Mouse (Mus musculus) adrenal gland, adult 8-10 months (tissue): ENCODE data around the gene Tmem265. TPM values are rescaled to one million over a fixed set of nuclear protein-coding genes. Genes with fewer than 3 reads are reported as not detected.

Source experiments
- DNase-seq: peaks from one replicate; pipeline ENCODE4 v3.0.0; 2022
- total RNA-seq, 4 experiments: library from RNA; stranded (reverse); gene quantifications; 2 replicates each; pipeline ENCODE4 v1.2.4; 2022

Gene Tmem265
- not detected for total RNA-seq

DNA sequence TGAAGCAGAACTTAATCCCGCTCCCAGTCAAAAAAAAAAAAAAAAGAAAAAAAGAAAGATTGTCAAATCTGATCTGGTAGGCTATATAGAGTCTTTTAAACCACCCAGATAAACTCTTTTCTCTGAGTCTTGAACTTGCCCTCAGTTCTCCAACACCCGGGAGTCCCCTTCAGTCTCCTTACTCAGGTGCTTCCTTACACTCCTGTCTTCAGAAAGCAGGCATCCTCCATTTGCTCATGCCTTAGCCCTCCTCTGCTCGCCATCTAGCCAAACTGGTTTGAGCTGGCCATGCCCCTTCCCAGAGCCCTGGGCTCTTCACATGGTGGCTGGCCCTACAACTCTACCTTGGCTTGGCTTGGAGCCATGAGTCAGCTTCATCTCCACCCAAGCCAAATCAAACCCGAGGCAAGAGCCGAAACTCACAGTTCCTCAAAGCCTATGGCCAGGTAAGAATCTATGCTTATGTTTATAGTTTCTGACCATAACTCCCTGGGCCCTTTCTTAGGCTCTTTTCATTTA is at the start of gene Tmem265:
Tmem265 (plus strand) TSS at position 51 of the 519 bp plus-strand sequence.
- DNase-seq: no peak

GRCm38 (mm10) chr7:127511808-127512230 is 49.4 kb upstream of the Tmem265 start, which contains the start of gene Srcap:
Gene Srcap (plus strand): TSS chr7:127511983.
- peak; percentile 97 for DNase-seq

- DNase-seq: peak; percentile 90
Measured at GRCm38 (mm10) chr7:127512231-127513015, 48.8 kb upstream of the Tmem265 start.

DNA sequence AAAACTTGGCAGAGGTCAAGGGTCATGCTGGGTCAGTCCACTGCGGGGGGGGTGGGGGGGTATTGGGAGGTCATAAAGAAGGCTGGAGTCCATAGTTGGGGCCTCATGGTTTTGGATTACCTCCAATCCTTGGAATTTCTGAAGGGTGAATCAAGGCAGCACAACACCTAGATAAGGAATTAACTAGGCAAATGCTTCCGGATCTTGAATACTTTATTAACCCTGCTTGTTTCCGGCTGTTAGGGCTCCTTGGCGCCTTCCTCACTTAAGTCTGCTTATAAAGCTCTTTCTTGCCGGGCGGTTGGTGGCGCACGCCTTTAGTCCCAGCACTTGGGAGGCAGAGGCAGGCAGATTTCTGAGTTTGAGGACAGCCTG is 48.2 kb upstream of the Tmem265 start:
- no peak for DNase-seq

- peak; percentile 28 for DNase-seq
Measured at GRCm38 (mm10) chr7:127513781-127514180, 47.4 kb upstream of the Tmem265 start.

DNA sequence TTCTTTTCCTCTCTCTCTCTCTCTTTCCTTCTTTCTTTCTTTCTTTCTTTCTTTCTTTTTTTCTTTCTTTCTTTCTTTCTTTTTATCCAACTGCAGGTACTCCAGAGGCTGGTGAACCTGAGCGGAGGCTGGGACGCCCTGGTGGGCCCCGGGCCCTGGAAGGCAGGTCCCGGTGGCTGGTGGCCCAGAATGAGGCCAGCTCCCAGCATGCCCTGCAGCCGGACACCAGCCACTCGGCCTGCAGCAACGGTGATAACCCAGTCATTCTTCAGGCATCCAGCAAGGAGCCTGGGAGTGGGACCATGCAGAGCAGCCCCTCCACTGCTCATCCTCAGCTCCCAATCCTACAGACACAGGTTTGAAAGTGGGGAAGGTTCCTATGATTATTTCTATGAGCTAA is 45.3 kb upstream of the Tmem265 start:
- DNase-seq: no peak

DNA sequence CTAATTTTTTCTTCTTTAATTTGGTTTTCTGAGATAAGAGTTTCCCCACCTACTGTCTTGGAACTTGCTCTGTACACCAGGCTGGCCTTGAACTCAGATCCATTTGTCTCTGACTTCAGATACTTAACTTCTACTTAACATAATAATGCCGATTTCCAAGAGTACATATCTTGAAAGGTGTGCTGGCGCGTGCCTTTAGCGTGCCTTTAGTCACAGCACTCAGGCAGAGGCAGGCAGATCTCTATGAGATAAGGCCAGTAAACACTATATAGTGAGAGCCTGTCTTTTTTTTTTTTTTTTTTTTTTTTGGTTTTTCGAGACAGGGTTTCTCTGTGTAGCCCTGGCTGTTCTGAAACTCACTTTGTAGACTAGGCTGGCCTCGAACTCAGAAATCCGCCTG is 44.8 kb upstream of the Tmem265 start:
- DNase-seq: no peak

- no peak for DNase-seq
Measured at GRCm38 (mm10) chr7:127519284-127519683, 41.9 kb upstream of the Tmem265 start, which contains the start of gene Gm42715. Gene Gm42715 (plus strand): TSS chr7:127519584.

DNA sequence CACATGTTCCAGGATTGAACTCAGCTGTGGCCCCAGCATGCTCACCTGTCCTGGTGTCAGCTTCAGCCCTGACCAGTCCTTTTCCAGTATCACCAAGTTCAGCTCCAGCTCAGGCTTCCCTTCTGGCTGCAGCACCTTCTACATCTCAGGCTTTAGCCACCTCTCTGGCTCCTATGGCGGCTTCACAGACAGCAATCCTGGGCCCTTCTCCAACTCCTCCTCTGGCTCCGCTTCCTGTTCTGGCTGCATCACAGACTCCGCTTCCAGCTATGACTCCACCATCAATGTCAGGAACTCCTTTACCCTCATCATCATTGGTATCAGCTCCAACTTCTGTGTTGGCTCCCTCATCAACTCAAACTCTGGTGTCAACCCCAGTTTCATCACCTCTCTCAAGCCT is 19.5 kb upstream of the Tmem265 start:
- DNase-seq: no peak

DNA sequence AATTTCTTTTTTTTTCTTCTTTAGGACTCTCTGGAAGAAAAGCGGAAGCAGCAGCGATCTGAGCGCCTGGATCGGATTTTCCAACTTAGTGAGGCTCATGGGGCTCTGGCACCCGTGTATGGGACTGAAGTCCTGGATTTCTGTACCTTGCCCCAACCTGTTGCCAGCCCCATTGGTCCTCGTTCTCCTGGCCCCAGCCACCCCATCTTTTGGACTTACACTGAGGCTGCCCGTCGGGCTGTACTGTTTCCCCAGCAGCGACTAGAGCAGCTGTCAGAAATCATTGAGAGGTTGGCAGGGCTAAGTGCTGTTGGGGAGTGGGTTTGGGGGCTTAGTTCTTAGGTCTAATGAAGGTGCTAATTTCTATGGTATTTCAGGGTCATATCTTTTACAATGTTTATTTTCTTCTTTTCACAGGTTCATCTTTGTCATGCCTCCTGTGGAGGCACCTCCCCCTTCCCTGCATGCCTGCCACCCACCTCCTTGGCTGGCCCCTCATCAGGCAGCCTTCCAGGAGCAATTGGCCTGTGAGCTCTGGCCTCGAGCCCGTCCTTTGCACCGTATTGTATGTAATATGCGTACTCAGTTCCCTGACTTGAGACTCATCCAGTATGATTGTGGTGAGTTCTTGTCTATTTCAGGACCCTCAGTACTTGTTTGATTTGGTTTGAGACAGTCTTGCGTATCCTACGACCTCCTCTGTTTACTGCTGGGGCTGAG is 11.9 kb upstream of the Tmem265 start:
- DNase-seq: no peak

- no peak for DNase-seq
Measured at GRCm38 (mm10) chr7:127551558-127551957, 9.6 kb upstream of the Tmem265 start.

GRCm38 (mm10) chr7:127560580-127560979 is 610 bp upstream of the Tmem265 start:
- DNase-seq: no peak

DNA sequence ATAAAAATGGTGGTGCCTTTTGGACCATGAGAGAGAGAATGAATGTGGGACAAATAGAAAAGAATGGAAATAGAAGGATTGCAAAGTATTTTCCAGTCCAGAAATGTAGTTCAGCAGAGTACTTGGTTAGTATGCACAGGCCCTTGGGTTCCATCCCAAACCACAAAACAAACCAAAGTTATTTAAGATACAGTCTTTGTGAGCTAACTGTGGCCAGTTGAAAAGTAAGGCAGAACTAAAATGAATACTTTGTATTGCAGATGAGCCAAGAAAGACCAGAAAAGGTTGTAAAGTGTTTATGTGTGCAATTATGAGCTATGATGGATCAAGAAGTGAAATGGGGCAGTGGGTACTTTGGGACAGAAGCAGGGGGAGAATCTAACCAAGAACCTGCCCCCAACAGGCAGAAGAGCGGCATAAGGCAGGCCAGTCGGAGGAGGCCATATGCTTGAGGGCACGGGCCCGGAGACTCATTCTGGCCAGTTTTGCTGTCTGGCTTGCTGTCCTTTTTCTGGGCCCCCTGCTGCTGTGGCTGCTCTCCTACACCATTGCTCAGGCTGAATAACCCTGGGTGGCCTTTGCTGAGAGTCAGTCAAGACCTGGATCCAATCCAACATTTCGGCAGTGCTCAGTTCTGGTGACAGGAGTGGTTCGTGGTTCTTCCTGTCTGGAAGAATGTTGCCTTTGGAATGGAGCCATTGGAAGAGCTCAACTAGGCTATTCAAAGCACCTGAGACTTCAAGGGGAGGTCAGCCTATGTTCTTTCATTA is 3.4 kb downstream of the Tmem265 start:
- no peak for DNase-seq

- peak; percentile 96 for DNase-seq
Measured at GRCm38 (mm10) chr7:127572895-127573471, 11.8 kb downstream of the Tmem265 start, which contains the start of gene Phkg2. Gene Phkg2 (plus strand): TSS chr7:127573340.

- DNase-seq: no peak
Measured at GRCm38 (mm10) chr7:127573503-127574008, 12.4 kb downstream of the Tmem265 start.

DNA sequence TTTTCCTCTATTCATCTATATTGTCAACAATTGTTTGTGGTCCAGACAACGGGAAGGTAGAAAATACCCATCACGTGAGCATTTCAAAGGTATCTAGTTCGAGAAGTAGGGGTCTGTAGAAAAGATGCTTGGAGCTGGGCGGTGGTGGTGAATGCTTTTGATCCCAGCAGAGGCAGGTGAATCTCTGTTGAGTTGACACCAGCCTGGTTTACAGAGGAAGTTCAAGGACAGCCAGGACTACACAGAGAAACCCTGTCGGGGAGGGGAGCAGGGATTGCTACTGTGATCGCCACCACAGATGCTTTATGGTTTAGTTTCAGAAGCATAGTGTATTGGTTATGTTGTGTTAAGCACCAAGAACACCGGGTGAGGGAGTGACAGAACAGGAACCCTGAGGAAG is 12.9 kb downstream of the Tmem265 start:
- no peak for DNase-seq

DNA sequence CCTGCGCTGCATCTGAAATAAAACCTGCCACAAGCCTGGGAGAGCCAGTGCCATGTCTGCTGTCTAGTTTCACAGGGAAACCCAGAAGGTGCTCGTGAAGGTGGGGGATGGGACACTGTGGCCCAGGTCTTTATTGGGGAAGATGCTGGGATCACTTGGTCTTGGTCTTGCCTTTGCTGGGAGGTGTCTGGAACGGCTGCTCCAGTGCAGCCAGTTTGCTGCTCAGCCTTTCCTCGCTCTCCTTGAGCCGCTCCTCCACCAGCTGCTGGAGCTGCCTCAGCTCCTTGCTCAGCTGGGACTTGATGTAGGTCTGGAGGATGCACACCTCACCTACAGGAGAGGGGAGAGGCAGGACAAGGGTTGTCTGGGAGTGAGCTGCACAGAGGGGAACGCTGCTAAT is 22.1 kb downstream of the Tmem265 start:
- DNase-seq: no peak

DNA sequence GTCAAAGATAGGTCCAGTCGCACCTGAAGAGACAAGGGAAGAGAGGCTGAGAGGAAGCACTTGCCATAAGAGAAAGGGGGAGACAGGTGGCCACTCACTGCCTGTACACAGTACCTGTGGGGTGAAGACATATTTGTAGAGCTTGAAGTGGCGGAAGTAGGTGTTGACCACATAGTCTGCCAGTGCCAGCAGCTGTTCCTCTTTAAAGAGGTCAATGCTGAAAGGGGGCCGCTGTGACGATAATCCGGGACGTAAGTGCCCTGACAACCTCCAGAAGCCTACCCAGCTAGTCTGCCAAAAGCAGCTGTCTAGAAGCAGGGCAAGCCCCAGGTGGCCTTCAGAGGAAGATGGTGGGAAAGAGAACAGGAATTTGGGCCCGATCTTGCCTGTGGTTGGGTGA is 23.8 kb downstream of the Tmem265 start:
- DNase-seq: no peak

GRCm38 (mm10) chr7:127586149-127586548 is 25.0 kb downstream of the Tmem265 start:
- DNase-seq: no peak

DNA sequence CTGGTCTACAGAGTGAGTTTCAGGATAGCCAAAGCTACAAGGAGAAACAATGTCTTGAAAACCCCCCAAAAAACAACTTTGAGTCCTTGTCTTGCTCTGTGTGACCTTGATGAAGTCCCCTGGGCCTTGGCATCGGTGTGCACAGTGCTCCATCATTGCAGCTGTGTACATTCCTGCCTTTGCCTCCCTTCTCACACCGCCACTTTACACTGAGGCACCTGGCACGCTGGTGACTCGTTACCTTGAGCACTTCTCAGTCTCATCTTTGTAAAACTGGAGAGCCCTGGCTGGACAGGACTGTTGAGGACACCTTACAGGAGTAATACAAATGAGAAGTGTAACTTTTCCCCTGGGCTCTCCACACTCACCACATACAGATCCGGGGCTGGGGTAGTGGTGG is 26.0 kb downstream of the Tmem265 start:
- no peak for DNase-seq

DNA sequence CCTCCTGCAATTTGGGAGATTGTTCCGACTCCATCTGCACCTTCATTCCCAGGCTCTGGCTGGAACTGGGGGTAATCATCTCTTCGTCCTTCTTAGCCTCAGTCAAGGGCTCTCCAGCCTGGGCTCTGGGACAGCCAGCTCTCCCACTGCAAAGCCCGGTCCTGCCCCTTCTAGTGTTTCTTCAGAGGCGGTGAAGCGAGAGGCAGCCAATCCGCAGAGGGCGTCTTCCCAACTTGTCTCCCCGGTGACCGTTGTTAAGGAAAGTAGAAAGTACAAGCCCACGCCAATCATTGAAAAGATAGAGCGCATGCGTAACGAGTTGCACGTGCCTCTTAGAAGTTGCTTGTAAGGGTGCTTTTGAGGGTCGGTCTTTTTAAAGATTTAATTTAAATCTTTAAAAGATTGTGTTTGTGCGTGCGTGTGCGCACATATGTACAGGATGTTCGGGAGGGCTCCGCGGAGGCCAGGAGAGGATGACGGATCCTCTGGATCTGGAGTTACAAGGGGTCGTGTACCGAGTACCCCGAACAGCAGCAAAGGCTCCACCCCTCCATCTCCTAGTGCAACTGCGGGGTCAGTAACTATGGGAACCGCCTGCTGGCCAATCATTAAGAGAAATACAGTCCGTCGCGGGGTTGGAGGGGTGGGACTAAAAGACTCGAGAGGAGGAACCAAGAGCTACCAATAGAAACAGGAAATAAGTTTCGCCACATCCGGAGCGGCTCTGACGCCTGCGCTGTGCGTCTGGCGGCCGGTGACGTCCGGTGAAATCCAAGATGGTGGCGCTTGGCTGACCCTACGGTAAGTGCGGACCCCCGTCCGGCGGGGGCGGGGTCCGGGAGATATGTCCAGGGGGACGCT is 27.1 kb downstream of the Tmem265 start, which contains the start of the genes Ccdc189 and Rnf40:
Ccdc189 (minus strand) TSS at position 585 of the 861 bp plus-strand sequence.
Rnf40 (plus strand) TSS at position 757 of the 861 bp plus-strand sequence.
- DNase-seq: peak; percentile 98
